Mouse (Mus musculus): ENCODE measurements around the gene Capg. TPM values are rescaled to one million over a fixed set of nuclear protein-coding genes. Genes with fewer than 3 reads are reported as not detected.

The Capg gene
- polyA plus RNA-seq, 1 experiment: not detected

DNA sequence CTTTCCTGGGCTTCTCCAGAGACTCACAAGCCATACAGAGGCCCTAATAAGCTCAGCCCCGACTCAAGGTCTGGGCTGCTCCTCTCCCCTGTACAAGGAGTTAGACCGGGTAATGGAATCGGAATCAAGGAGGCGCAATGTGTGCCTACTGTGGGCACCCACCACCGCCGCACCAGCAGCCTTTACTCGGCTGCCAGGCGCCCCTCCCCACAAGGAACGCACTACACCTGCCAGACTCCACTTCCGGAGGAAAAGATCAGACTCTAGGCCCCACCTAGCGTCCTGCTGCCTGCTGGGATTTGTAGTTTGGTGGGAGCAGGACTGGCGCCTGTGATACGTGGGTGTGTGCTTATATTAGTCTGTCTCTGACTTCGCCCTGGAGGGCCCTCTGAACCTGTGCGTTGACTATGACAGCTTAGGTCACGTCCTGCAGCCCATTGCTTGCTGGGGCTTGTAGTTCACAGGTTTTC lies 5.6 kb upstream of the Capg start:
- Histone ChIP-seq H3K27ac (ENCODE audit: insufficient read depth, low read depth, low read length) (peak overlapping the region; percentile 81), H3K4me1 (ENCODE audit: control insufficient read depth, insufficient read depth, low read length) (peaks cover 13% of the 10 kb centered on the region), H3K4me3 (ENCODE audit: insufficient read depth, low read depth, low read length) (peak overlapping the region; percentile 67)
- no peak for TF ChIP-seq CTCF (IDR thresholded peaks at IDR 0.05; ENCODE audit: insufficient read depth, low read depth, low read length)
- TF ChIP-seq POLR2A (IDR thresholded peaks at IDR 0.05; ENCODE audit: insufficient read depth, low read depth, low read length): peak; percentile 81
- WGBS: 2% methylated on average over 16 of the region's 16 CpGs

DNA sequence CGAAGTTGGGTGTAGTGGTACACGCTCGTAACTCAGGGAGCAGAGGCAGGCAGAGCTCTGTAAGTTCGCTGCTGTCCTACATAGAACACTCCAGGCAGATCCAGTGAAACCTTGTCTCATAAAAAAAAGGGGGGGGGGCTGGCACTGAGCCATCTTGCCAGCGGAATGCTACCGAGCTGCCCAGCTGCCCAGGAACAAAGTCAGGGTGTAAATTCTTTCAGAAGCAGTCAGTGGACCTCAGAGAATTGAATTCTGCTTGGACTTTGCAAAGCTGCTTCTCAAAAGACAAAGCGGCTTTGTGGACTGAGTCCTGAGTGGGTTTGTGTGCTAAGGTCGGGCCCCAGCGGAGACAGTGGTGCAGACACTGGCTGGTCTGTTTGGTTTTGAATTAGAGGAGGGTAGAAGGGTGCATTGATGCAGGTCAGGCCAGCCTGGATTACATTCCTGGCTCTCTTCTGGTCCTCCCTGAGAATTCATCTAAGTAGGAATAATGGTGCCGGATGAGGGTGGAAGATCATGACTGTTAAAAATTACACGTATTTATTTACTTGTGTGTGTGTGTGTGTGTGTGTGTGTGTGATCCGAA lies 833 bp upstream of the Capg start:
- peaks cover 13% of the 10 kb centered on the region for H3K4me1 ChIP-seq (ENCODE audit: control insufficient read depth, insufficient read depth, low read length)
- TF ChIP-seq POLR2A (IDR thresholded peaks at IDR 0.05; ENCODE audit: insufficient read depth, low read depth, low read length) (no peak), CTCF (IDR thresholded peaks at IDR 0.05; ENCODE audit: insufficient read depth, low read depth, low read length) (no peak)
- H3K4me3 ChIP-seq (ENCODE audit: insufficient read depth, low read depth, low read length): no peak overlapping the region
- 0 out of 2 replicates have a peak overlapping the region, but pooled peaks have one; percentile 23 for H3K27ac ChIP-seq (ENCODE audit: insufficient read depth, low read depth, low read length)
- WGBS: 60% methylated on average over 12 of the region's 12 CpGs

DNA sequence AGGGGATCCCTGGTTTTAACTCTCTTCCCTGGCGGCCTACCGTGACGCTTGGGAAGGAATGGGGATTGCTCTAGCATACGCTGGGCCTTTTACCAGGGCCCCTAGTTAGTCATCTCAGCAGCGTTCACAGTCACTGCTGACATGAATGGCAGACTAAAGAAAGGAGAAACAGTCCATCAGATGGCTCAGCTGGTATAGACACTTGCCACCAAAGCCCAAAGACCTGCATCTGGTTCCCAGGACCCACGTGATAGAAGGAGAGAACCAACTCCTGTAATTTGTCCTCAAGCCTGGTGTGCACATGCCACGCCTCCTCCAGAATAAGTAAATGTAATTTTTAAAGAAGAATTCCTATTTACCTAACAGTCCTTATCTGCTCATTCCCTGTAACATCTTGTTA lies 1.2 kb downstream of the Capg start:
- 78% methylated on average over 7 of the region's 7 CpGs for WGBS

DNA sequence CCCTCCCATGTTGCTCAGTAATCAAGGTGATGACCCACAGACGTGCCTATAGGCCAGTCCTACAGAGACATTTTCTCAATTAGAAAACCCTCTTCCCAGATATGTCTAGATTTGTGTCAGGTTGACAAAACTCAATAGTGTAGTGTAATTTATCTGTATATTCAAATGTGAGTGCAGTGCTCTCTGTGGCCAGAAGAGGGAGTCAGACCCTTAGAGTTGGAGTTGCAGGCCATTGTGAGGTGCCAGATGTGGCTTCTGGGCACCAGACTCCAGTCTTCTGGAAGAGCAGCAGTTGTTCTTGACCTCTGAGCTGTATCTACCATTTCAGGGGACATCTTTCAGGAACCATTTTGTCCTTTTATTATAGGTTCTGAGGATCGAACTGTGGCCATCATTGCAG lies 2.9 kb downstream of the Capg start:
- H3K27ac ChIP-seq (ENCODE audit: insufficient read depth, low read depth, low read length): no peak overlapping the region
- H3K4me1 ChIP-seq (ENCODE audit: control insufficient read depth, insufficient read depth, low read length): peaks cover 20% of the 10 kb centered on the region
- TF ChIP-seq POLR2A (IDR thresholded peaks at IDR 0.05; ENCODE audit: insufficient read depth, low read depth, low read length): no peak
- TF ChIP-seq CTCF (IDR thresholded peaks at IDR 0.05; ENCODE audit: insufficient read depth, low read depth, low read length): no peak
- 97% methylated on average over 2 of the region's 2 CpGs for WGBS
- H3K4me3 ChIP-seq (ENCODE audit: insufficient read depth, low read depth, low read length): no peak overlapping the region

More for the DNA sequence above, 1.2 kb downstream of the Capg start:
- Histone ChIP-seq H3K4me1 (ENCODE audit: control insufficient read depth, insufficient read depth, low read length) (peaks cover 17% of the 10 kb centered on the region), H3K27ac (ENCODE audit: insufficient read depth, low read depth, low read length) (no peak overlapping the region), H3K4me3 (ENCODE audit: insufficient read depth, low read depth, low read length) (no peak overlapping the region)
- TF ChIP-seq CTCF (IDR thresholded peaks at IDR 0.05; ENCODE audit: insufficient read depth, low read depth, low read length) (no peak), POLR2A (IDR thresholded peaks at IDR 0.05; ENCODE audit: insufficient read depth, low read depth, low read length) (no peak)

DNA sequence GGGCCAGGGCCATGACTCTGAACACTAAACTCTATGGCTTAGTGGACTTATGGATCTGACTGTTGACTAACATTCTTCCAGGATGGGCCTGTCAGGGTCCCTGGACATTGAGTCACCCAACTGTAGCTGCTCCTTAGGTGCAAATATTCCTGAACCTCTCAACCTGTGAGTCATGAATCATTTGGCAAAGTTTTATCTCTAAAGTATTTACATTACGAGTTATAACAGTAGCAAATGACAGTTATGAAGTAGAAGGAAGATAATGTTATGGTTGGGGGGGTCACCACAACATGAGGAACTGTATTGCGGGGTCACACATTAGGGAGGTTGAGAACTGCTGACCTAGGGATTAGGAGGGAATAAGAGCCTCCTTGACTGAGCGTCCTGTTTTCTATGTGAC lies 3.7 kb downstream of the Capg start:
- Histone ChIP-seq H3K4me3 (ENCODE audit: insufficient read depth, low read depth, low read length) (no peak overlapping the region), H3K4me1 (ENCODE audit: control insufficient read depth, insufficient read depth, low read length) (peaks cover 23% of the 10 kb centered on the region), H3K27ac (ENCODE audit: insufficient read depth, low read depth, low read length) (no peak overlapping the region)
- TF ChIP-seq POLR2A (IDR thresholded peaks at IDR 0.05; ENCODE audit: insufficient read depth, low read depth, low read length) (no peak), CTCF (IDR thresholded peaks at IDR 0.05; ENCODE audit: insufficient read depth, low read depth, low read length) (no peak)
- 92% methylated on average over 3 of the region's 3 CpGs for WGBS

DNA sequence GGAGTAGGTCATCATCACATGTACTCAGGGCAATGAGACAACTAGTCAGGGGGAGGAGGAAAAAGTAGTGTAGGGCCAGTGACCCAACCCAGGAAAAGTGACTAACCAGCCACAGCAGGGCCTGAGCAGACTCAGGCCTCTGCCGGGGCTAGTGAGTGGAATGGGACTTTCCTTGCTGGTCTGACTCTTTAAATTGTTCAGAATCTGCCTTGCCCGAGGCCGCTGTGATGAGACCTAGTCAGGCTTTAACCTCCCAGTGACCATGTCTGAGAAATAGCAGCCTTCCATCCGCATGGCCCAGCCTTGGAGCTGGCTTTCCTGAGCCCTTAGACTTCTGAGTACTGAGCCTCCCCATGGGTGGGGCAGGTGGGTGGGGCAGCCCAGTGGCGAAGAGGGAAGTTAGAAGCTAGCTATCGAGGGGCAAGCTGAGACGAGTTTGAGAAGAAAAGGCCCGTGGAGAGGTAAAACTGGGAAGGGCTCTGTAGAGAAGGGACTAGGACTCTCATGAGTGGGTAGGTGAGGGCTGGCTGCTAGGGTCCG lies 4.9 kb downstream of the Capg start:
- TF ChIP-seq POLR2A (IDR thresholded peaks at IDR 0.05; ENCODE audit: insufficient read depth, low read depth, low read length): no peak
- no peak for TF ChIP-seq CTCF (IDR thresholded peaks at IDR 0.05; ENCODE audit: insufficient read depth, low read depth, low read length)

DNA sequence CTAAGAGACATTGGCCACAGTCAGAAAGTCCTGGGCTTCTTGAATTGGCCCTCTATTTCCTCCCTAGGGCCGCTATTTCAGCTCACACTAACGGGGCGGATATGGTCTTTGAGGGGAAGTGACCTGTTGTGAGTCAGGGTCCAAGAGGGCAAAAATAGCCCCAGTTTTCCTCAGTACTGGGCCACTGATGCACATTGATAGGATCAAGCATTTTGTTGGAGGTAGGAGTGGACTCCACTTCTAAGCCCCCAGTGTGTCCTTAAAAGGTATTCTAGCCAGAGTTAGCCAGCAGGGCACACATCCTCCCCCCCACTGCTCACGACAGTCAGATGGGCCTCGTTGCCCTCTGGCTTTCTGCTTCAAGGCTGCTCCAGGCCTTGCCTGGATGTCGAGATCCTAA lies 5.8 kb downstream of the Capg start:
- Histone ChIP-seq H3K27ac (ENCODE audit: insufficient read depth, low read depth, low read length) (no peak overlapping the region), H3K4me1 (ENCODE audit: control insufficient read depth, insufficient read depth, low read length) (peaks cover 16% of the 10 kb centered on the region; the same call in 1 of the 2 replicates)
- WGBS: 79% methylated on average over 6 of the region's 6 CpGs

More for the DNA sequence above, 4.9 kb downstream of the Capg start:
- no peak overlapping the region for H3K4me3 ChIP-seq (ENCODE audit: insufficient read depth, low read depth, low read length)
- WGBS: 68% methylated on average over 9 of the region's 9 CpGs
- H3K4me1 ChIP-seq (ENCODE audit: control insufficient read depth, insufficient read depth, low read length): peaks cover 20% of the 10 kb centered on the region
- H3K27ac ChIP-seq (ENCODE audit: insufficient read depth, low read depth, low read length): no peak overlapping the region

DNA sequence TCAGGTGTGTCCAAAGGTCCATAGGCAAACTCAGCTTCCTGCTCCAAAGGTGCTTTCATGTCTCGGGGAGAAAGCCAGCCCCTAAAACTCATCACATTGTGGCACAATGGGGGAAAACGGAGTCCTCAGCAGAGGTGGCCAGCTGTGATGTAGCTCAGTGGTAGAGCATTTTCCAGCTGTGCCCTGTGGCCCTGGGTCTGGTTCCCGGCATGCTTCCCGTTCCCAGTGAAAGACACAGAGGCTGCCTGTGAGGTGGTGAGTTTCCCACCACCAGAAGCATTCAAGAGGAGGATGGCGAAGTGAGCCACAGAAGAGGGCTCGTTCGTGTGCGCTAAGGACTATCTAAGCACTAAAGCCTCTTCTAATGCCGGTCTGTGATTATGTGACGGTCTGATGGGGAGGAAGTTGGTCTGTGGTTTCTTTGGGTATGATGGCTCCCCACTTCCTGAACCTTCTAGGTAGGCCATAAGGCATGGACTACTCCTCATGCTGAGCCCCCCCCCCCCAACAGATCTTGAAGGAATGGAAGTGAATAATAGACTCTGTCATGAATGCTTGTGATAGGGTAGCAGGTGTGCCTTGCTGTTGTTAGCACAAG lies 6.4 kb downstream of the Capg start:
- no peak overlapping the region for H3K27ac ChIP-seq (ENCODE audit: insufficient read depth, low read depth, low read length)
- H3K4me1 ChIP-seq (ENCODE audit: control insufficient read depth, insufficient read depth, low read length): peaks cover 16% of the 10 kb centered on the region; the same call in 1 of the 2 replicates
- WGBS: 93% methylated on average over 10 of the region's 10 CpGs
- H3K4me3 ChIP-seq (ENCODE audit: insufficient read depth, low read depth, low read length): no peak overlapping the region
- TF ChIP-seq CTCF (IDR thresholded peaks at IDR 0.05; ENCODE audit: insufficient read depth, low read depth, low read length) (no peak), POLR2A (IDR thresholded peaks at IDR 0.05; ENCODE audit: insufficient read depth, low read depth, low read length) (no peak)

More for the DNA sequence above, 5.8 kb downstream of the Capg start:
- H3K4me3 ChIP-seq (ENCODE audit: insufficient read depth, low read depth, low read length): no peak overlapping the region
- no peak for TF ChIP-seq CTCF (IDR thresholded peaks at IDR 0.05; ENCODE audit: insufficient read depth, low read depth, low read length)
- TF ChIP-seq POLR2A (IDR thresholded peaks at IDR 0.05; ENCODE audit: insufficient read depth, low read depth, low read length): no peak

Measured in olfactory bulb, adult 2 months (tissue).